Mouse (Mus musculus) spleen, adult 2 months (tissue): ENCODE data around the gene Cphx2.
"Not testable (repeated sequence)": the region's sequence is repeated elsewhere in the genome, so short reads cannot be mapped to it uniquely, and the experiment has no call there.

Experiments
- CTCF ChIP-seq: fragments of 200-500 bp; IDR thresholded peaks from 2 replicates; pipeline ENCODE4 v1.5.1; 2011; ENCODE audit warnings: mild to moderate bottlenecking, inconsistent platforms; ENCODE audit not compliant: insufficient read depth, insufficient read length, insufficient replicate concordance; ENCODE audit errors: extremely low read depth
- POLR2A ChIP-seq: fragments of 200-500 bp; IDR thresholded peaks from 2 replicates; pipeline ENCODE4 v1.6.1; 2011; ENCODE audit warnings: low read depth, low read length, inconsistent platforms

DNA sequence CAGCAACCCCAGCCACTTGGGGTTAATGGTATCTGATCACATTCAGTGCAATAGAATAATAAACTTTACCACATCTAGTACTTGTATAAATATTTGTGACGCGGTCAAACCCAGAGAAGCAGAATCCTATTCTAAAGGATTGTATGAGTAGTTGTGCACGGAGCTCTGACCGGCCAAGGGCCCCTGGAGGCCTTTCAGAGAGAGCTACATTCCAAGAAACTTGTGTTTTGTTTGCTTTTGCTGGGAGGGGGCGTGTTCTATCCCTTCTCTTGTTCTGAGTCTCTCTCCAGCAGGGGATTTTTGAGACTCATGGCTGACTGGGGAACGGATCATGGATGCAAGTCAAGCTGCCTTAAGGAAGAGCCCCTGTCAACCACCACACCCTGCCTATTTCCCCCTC, 45.9 kb upstream of the Cphx2 start:
- TF ChIP-seq CTCF, POLR2A: not testable (repeated sequence)
